20 mouse cellular contexts compared by ENCODE assay signal in the genomic region with DNA sequence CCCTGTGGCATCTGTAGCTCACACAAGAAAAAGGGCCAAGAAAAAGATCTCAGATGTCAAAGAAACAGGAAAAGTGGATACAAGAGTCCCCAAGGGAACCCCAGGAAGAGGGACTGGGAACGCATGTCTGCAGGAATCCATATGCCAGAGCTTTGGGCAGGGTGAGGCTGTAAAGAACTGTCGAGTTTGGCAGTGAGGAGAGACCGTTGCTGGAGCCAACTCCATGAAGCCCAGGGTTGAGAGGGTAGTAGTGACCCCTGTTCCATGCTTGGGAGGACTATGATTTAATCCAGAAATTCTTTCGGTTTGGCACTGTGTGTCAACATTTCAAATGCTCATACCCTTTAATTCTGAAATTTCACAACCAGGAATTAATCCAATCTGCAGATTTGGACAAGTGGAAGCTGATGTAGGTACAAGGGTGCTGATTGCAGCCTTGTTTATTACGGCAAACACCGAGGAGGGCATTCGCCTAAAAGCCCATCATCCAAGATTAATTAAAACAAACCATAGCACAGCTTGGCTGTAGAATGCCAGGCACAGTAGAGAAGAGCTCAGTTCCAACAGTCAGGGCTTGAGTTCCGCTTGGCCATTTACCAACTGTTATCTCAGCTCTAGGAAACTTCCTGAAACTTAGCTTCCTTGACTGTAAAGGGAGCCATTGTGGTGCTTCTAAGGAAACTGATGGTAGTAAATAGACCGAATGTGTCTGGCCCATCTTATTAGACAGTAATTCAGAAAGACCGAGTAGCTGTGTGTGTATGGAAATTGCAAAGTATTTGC. TPM values are rescaled to one million over a fixed set of nuclear protein-coding genes. Genes with fewer than 3 reads are reported as not detected.
A peak's percentile ranks its signal among the peaks of the same experiment; 100 is the strongest.
DNase-seq lines count a peak whose midpoint lies in the region; ATAC-seq and TF ChIP-seq lines count a peak whose summit lies in the region.
"Had no signal": no experiment of that assay in that cellular context is flagged by ENCODE, and none has a peak within 500 bp of the region (broad histone marks: within the 10 kb centered on the region; RNA-seq: fewer than 3 reads in every experiment).

No protein-coding gene starts in this region.

- peaks cover 25% of the 10 kb centered on the region for H3K4me1 ChIP-seq in heart, embryonic 10.5 days
- H3K4me1 ChIP-seq in hindbrain, postnatal 0 days (ENCODE audit: insufficient read depth, low read length), result 0 out of 2 replicates have a peak, but pooled peaks cover 1% of the 10 kb centered on the region
- no peaks in the 10 kb centered on the region for H3K4me1 ChIP-seq in hindbrain, embryonic 14.5 days (replicated peaks; ENCODE audit: control insufficient read depth, insufficient read depth, low read length)
- 0 out of 2 replicates have a peak, but pooled peaks cover 5% of the 10 kb centered on the region for H3K4me1 ChIP-seq in intestine, embryonic 15.5 days (replicated peaks)

- WGBS in heart, embryonic 10.5 days, result 71% methylated on average over 10 of the region's 10 CpGs
- 52% methylated on average over 10 of the region's 10 CpGs for WGBS in hindbrain, postnatal 0 days
- 80% methylated on average over 10 of the region's 10 CpGs for whole genome bisulfite sequencing in hindbrain, embryonic 14.5 days
- WGBS in intestine, embryonic 15.5 days, result 79% methylated on average over 10 of the region's 10 CpGs

- no peak overlapping the region for H3K9ac ChIP-seq in hindbrain, postnatal 0 days (replicated peaks; ENCODE audit: low read length)
- no peak overlapping the region for H3K9ac ChIP-seq in hindbrain, embryonic 14.5 days
- H3K9ac ChIP-seq in intestine, embryonic 15.5 days, result no peak overlapping the region
- H3K9ac ChIP-seq: midbrain, embryonic 15.5 days had no signal

- no peak overlapping the region for H3K27ac ChIP-seq in heart, embryonic 10.5 days
- H3K27ac ChIP-seq in hindbrain, postnatal 0 days, result no peak overlapping the region
- H3K27ac ChIP-seq in hindbrain, embryonic 14.5 days, result no peak overlapping the region
- no peak overlapping the region for H3K27ac ChIP-seq in intestine, embryonic 15.5 days
- H3K27ac ChIP-seq: gastrocnemius, adult 2 months; macrophage; midbrain, embryonic 15.5 days had no signal

- no peak overlapping the region for H3K4me2 ChIP-seq in hindbrain, postnatal 0 days (ENCODE audit: low read depth, low read length)
- no peak overlapping the region for H3K4me2 ChIP-seq in hindbrain, embryonic 14.5 days (replicated peaks)
- H3K4me2 ChIP-seq in intestine, embryonic 15.5 days (replicated peaks), result no peak overlapping the region
- H3K4me2 ChIP-seq: liver, embryonic 11.5 days; midbrain, embryonic 15.5 days had no signal

- H3K9me3 ChIP-seq in heart, embryonic 10.5 days, result no peaks in the 10 kb centered on the region
- H3K9me3 ChIP-seq in hindbrain, postnatal 0 days (ENCODE audit: low read length), result no peaks in the 10 kb centered on the region
- H3K9me3 ChIP-seq in hindbrain, embryonic 14.5 days (ENCODE audit: control insufficient read depth, low read length), result no peaks in the 10 kb centered on the region
- H3K9me3 ChIP-seq in intestine, embryonic 15.5 days, result no peaks in the 10 kb centered on the region
- H3K9me3 ChIP-seq: G1E; midbrain, embryonic 15.5 days had no signal

- ATAC-seq in hindbrain, postnatal 0 days, result no peak
- ATAC-seq in hindbrain, embryonic 14.5 days (ENCODE audit: low FRiP score), result no peak
- peak; percentile 94 for ATAC-seq in common myeloid progenitor, adult 5-6 weeks (replicated peaks; ENCODE audit: low read depth, poor library complexity, severe bottlenecking)
- ATAC-seq in intestine, embryonic 15.5 days, result no peak
- ATAC-seq: forebrain, embryonic 16.5 days; midbrain, embryonic 15.5 days had no signal

- H3K27me3 ChIP-seq in heart, embryonic 10.5 days (ENCODE audit: insufficient read depth, poor library complexity, severe bottlenecking), result no peaks in the 10 kb centered on the region
- no peaks in the 10 kb centered on the region for H3K27me3 ChIP-seq in hindbrain, postnatal 0 days (ENCODE audit: insufficient read depth, low read length)
- peaks cover 1% of the 10 kb centered on the region; the same call in 1 of the 2 replicates for H3K27me3 ChIP-seq in hindbrain, embryonic 14.5 days (ENCODE audit: control insufficient read depth, insufficient read depth, low read length)
- no peaks in the 10 kb centered on the region for H3K27me3 ChIP-seq in intestine, embryonic 15.5 days (replicated peaks)
- H3K27me3 ChIP-seq: midbrain, embryonic 15.5 days had no signal

- DNase-seq in heart, adult 11 months, result peak; percentile 87
- DNase-seq in heart, embryonic 10.5 days (ENCODE audit: low spot score), result no peak
- peak; percentile 49 for DNase-seq in hindbrain, postnatal 0 days (ENCODE audit: low spot score)
- DNase-seq in hindbrain, embryonic 14.5 days (ENCODE audit: low spot score), result no peak
- DNase-seq in lung, postnatal 25 days (ENCODE audit: low spot score), result peak; percentile 37
- DNase-seq in kidney, adult 8-10 months, result no peak
- DNase-seq: adrenal gland, postnatal 10 days; embryo, embryonic 11 days; gastrocnemius, adult 2 months; kidney, adult 18-20 months; kidney, postnatal 25 days; right cerebral cortex, postnatal 14 days; thymus, postnatal 36 days had no signal

- peaks cover 2% of the 10 kb centered on the region; the same call in 1 of the 2 replicates for H3K36me3 ChIP-seq in heart, embryonic 10.5 days
- no peaks in the 10 kb centered on the region for H3K36me3 ChIP-seq in hindbrain, postnatal 0 days (ENCODE audit: insufficient read depth, low read length)
- H3K36me3 ChIP-seq in hindbrain, embryonic 14.5 days (replicated peaks; ENCODE audit: control insufficient read depth, insufficient read depth), result no peaks in the 10 kb centered on the region
- no peaks in the 10 kb centered on the region for H3K36me3 ChIP-seq in intestine, embryonic 15.5 days
- H3K36me3 ChIP-seq: G1E; midbrain, embryonic 15.5 days had no signal

- TF ChIP-seq CTCF in hindbrain, postnatal 0 days (IDR thresholded peaks at IDR 0.05; ENCODE audit: low read depth), result no peak

- H3K4me3 ChIP-seq in heart, embryonic 10.5 days, result no peak overlapping the region
- H3K4me3 ChIP-seq in hindbrain, postnatal 0 days (ENCODE audit: low read length), result no peak overlapping the region
- H3K4me3 ChIP-seq in hindbrain, embryonic 14.5 days (replicated peaks; ENCODE audit: low read length), result no peak overlapping the region
- H3K4me3 ChIP-seq in intestine, embryonic 15.5 days (replicated peaks), result no peak overlapping the region
- H3K4me3 ChIP-seq: gastrocnemius, adult 2 months; midbrain, embryonic 15.5 days had no signal

RNA-seq across cellular contexts. Expression of a gene that starts 45.8 kb away (rescaled TPM):
- polyA plus RNA-seq in heart, embryonic 10.5 days (2016; fragmentation: Nextera tagmentation; extraction: Ambion mirVana), result 62.0 and 100 TPM in 2 replicates
- 42.6 and 43.8 TPM in 2 replicates for total RNA-seq in hindbrain, postnatal 0 days (2014; rRNA removed)
- 50.3 TPM in 2 replicates for polyA plus RNA-seq in hindbrain, postnatal 0 days (2015; fragmentation: Nextera tagmentation; extraction: Ambion mirVana)
- polyA plus RNA-seq in hindbrain, embryonic 14.5 days (2014; fragmentation: Nextera tagmentation; extraction: Ambion mirVana), result 84.4 and 90.5 TPM in 2 replicates
- not detected in 2 replicates for total RNA-seq in common myeloid progenitor, adult 5-6 weeks (2017)
- 11.9 and 12.9 TPM in 2 replicates for polyA plus RNA-seq in intestine, embryonic 15.5 days (2015; fragmentation: Nextera tagmentation; extraction: Ambion mirVana)
- polyA plus RNA-seq: G1E, macrophage had no signal

Comparison
In these comparisons a context has a peak if more than half of its experiments do, and no peak if none do; other contexts are left out.
1. DNase-seq: peak in heart, adult 11 months (single experiment), hindbrain, postnatal 0 days (single experiment) and lung, postnatal 25 days (single experiment); none in heart, embryonic 10.5 days (single experiment), hindbrain, embryonic 14.5 days (single experiment) and kidney, adult 8-10 months (0 of 2).